Mouse (Mus musculus): ENCODE measurements around the gene Pzp.
A peak's percentile ranks its signal among the peaks of the same experiment; 100 is the strongest.

The Pzp gene

GRCm38 (mm10) chr6:128526601-128527000 is at the start of gene Pzp:
Pzp (minus strand) TSS chr6:128526720.
- no peak for DNase-seq (ENCODE audit: low spot score in 2 of 2)

GRCm38 (mm10) chr6:128566589-128566988 is 40.1 kb upstream of the Pzp start:
- no peak for DNase-seq (ENCODE audit: low spot score in 2 of 2)

GRCm38 (mm10) chr6:128554049-128554448 is 27.5 kb upstream of the Pzp start:
- no peak for DNase-seq (ENCODE audit: low spot score in 2 of 2)

DNA sequence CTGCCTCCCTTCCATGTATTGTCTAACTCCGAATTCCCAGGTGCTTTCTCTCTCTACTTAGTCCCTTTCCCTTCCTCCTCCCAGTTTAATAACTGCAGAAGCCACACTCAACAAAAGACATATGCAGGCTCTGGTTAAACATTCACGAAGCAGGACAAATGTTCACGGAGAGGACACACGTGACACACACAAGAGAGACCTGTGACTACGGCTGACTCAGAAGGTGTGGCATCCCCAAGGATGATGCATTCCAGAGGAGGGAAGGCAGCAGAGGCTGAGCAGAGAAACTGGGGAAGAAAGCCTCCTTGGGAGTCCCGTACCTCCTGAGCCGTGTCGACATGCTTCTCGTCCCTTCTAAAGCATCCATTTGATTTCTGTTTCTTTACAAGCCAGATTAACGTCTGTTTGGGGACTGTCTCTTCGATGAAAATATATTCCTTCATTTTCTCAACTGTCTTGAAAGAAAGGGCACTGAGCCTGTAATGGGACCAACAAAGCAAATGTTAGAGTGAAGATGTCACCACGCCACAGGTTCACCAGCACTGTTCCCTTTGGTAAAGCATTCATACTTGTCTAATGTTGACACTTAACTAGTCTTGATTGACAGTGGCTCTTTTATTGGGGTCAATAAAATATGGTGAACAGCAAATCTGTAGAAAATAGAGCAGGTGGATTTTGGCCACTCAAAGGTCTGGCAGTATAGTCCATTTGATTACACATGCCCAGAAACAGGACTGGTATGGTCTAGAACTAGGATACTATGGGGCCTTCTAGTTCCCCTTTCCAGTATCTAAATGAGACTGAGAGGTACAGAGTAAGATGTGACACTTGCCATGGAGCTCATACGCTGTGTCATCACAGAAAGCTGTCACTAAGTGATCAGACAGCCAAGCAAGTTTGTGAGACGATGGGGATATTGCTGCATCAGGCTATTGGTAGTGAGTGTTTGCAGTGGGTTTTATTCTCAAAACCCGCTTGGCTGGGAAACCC is 23.2 kb upstream of the Pzp start:
- DNase-seq (ENCODE audit: low spot score in 2 of 2), result no peak

DNA sequence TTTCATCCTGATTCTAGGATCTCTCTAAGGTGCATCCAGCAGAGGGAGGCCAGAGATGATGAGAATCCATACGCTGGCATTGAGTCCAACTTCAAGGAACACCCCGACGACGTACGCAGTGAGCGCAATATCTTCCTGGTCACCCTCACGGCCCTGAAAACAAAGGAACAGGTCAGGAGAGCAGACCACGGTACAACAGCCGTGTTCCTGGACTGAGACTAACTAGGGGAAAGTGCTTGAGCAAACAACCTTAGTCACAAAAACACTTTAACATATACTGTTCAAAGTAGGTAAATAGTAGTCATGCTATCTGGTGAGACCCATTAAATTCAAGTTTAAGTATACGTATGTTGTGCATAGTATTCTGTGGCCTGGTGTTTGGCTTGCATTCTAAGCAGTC is 22.0 kb upstream of the Pzp start:
- no peak for DNase-seq (ENCODE audit: low spot score in 2 of 2)

DNA sequence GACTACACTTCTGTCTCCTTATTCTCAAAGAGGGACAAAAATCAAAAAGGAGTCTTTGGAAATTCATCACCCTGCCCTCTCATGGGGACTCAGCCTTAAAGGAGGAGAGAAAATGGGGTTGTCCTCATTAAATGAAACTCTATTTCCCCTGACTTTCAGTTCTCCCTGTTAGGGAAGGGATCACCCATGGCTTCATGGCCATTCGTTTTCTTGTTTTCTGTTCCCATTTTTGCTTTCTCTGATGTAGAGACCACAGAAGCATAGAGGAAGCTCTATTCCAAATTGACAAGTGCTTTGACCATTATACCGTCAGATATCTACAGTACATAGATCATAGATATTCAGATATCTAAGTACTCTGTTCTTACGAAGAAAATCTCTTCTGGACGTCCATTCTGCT is 18.9 kb upstream of the Pzp start:
- no peak for DNase-seq (ENCODE audit: low spot score in 2 of 2)

- DNase-seq (ENCODE audit: low spot score in 2 of 2), result peak in 1 of 2 experiments; percentile 9
Observed at GRCm38 (mm10) chr6:128543226-128543625, 16.7 kb upstream of the Pzp start.

DNA sequence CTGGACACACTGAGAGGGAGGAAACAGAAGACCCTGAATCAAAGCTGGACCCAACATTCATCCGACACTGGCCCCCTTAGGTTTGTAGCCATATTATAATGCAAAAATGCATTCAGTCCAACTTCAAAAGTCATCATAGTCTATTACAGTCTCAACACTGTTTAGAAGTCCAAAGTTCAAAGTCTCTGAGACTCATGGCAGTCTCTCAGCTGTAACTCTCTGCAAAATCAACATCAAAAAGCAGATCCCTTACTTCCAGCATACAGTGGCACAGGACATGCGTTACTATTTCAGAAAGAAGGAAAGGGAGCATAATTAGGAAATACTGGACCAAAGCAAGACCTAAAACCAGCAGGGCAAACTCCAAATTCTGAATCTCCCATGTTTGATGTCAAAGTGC is 8.7 kb upstream of the Pzp start:
- no peak for DNase-seq (ENCODE audit: low spot score in 2 of 2)

DNA sequence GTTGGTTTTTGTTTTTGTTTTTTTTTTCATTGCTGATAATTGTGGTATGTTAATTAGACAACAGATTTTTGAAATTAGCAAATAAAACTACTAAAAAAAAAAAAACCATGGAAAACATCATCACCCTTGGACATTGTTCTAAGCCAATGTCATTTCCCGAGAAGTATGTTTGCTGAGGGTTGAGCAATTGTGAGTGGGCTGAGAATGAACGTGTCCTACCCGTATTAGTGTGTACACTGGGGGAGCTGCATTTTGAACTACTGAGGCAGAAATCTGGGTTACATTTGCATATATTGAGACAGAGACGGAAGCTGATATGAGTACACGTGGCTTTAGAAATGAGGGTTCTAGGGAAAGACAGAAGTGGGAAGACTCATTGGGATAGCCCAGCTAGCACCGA is 6.8 kb upstream of the Pzp start:
- no peak for DNase-seq (ENCODE audit: low spot score in 2 of 2)

GRCm38 (mm10) chr6:128532701-128533100 is 6.2 kb upstream of the Pzp start:
- DNase-seq (ENCODE audit: low spot score in 2 of 2), result no peak

DNA sequence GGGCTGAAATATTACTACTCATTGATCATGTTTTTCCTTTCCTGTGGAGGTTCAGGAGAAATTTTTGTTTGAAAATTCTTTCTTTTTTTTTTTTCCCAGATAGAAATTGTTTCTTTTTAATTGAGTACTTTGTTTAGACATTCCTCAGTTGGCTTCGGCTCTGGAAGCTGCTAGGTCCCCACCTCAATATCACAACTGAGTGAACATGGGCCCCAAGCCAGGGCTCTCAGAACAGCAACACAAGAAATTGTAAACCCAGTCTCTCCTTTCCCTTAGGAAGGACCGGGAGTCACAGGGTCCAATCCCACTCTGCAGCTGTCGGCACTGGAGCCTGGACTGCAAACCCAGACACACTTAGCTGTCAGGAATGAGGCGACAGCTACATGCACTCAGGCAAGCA is 2.0 kb upstream of the Pzp start:
- DNase-seq (ENCODE audit: low spot score in 2 of 2), result no peak

- no peak for DNase-seq (ENCODE audit: low spot score in 2 of 2)
Observed at GRCm38 (mm10) chr6:128527110-128527509, 590 bp upstream of the Pzp start.

DNA sequence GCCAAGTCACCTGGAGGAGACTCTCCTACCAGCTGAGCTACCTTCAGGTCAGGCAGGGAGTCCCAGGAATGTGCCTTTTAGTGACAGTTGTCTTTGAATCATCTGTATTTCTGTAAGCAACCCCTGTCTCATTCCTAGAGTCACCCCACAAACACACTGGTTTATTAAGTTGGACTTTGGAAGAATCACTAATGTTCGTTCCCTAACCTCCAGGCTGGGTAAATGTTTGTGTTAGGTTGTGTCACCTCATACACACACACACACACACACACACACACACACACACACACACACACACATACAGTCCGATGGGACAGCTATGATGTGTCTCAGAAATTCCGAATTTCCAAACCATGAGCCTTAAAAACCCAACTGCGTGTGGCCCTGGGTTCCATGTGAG is 719 bp downstream of the Pzp start:
- DNase-seq (ENCODE audit: low spot score in 2 of 2), result no peak

DNA sequence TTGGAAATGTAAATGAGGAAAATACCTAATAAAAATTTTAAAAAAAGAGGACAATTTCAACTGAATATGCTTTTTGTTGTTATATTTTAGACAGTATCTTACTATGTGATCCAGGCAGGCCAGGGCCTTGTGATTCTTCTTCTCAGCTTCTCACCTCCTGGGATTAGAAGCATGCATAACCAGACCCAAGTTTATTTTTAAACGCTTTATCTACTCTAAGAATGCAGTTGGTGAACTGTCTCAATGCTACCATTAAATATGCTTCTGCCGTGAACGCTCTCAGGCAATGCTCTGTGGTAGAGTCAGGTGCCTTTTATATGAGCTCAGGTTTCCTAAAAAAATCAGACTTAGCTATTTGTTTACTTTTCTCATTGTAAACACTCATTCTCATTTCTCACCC is 3.2 kb downstream of the Pzp start:
- no peak for DNase-seq (ENCODE audit: low spot score in 2 of 2)

- no peak for DNase-seq (ENCODE audit: low spot score in 2 of 2)
Observed at GRCm38 (mm10) chr6:128519159-128519558, 7.4 kb downstream of the Pzp start.

GRCm38 (mm10) chr6:128505676-128506236 is 20.8 kb downstream of the Pzp start:
- no peak for DNase-seq (ENCODE audit: low spot score in 2 of 2)

DNA sequence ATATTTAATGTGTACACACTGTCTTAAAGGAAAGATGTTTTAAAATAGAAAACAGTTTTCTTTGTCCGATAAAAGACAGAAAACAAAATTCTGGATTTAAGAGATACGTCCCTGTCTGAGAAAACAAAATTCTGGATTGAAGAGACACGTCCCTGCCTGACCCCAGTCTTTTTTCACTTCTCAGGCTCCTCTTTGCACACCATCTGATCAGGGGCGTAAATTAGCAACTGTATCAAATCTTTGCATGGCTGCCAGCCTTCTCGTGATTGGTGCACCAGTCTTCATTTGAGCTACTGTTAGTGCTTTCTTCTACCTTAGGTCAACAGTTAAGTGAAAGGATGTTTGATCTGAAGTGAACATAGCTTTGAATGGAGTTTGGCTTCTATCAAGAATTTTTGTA is 21.8 kb downstream of the Pzp start:
- DNase-seq (ENCODE audit: low spot score in 2 of 2), result no peak

- no peak for DNase-seq (ENCODE audit: low spot score in 2 of 2)
Observed at GRCm38 (mm10) chr6:128495346-128495745, 31.2 kb downstream of the Pzp start.

- DNase-seq (ENCODE audit: low spot score in 2 of 2), result no peak
Observed at GRCm38 (mm10) chr6:128494646-128495331, 31.7 kb downstream of the Pzp start.

- DNase-seq (ENCODE audit: low spot score in 2 of 2), result no peak
Observed at GRCm38 (mm10) chr6:128491916-128492315, 34.6 kb downstream of the Pzp start.

- DNase-seq (ENCODE audit: low spot score in 2 of 2), result no peak
Observed at GRCm38 (mm10) chr6:128490141-128490540, 36.4 kb downstream of the Pzp start.

- DNase-seq (ENCODE audit: low spot score in 2 of 2), result no peak
Observed at GRCm38 (mm10) chr6:128487736-128488135, 38.8 kb downstream of the Pzp start.

All from frontal cortex, postnatal 10 days (tissue).